Mouse (Mus musculus) kidney, postnatal 36 days (tissue): Measurements from ENCODE around the gene Rab5if.
A peak's percentile ranks its signal among the peaks of the same experiment; 100 is the strongest.
"Not testable (repeated sequence)": the region's sequence is repeated elsewhere in the genome, so short reads cannot be mapped to it uniquely, and the experiment has no call there.

Experiments
- DNase-seq, 2 experiments: peaks; one replicate each; pipeline ENCODE4 v3.0.0; 2021 to 2022; ENCODE audit warnings: mixed read lengths in 2 of 2

The Rab5if gene

DNA sequence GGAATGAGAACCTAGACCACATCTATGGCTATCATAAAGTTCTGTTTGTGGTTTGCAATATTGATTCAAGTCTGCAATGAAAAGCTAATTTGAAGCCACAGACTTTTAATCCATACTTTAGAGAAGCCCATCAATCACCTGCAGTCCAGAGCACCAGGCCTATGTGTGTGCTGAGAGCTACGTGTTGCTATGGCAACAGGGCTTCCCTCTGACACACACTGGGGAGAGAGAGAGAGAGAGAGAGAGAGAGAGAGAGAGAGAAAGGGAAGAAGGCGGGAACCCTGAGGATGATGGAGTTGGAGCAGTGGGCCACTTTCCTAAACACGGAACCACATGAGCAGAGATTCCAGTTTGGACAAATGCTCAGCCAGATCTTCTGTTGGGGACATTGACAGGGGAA, 29.3 kb downstream of the Rab5if start:
- DNase-seq, result no peak

DNA sequence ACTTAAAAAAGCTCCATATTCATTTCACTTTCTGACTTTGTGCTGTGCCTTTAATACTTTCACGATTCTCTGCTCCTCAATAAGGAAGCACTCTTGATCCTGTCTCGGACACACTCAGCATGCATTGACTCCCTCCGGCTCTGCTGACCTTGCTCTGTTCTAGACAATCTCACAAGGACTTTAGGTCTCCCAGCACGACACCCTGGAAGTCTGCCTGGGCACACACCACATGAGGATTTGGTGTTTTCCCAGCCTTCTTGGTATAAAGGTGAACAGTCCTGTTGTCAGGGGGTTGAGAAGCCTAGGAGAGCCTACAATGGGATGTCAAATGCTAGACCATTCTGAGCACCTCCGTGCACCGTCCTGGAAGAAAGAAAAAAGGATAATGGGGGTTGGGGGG, 29.9 kb downstream of the Rab5if start:
- DNase-seq, result no peak

DNA sequence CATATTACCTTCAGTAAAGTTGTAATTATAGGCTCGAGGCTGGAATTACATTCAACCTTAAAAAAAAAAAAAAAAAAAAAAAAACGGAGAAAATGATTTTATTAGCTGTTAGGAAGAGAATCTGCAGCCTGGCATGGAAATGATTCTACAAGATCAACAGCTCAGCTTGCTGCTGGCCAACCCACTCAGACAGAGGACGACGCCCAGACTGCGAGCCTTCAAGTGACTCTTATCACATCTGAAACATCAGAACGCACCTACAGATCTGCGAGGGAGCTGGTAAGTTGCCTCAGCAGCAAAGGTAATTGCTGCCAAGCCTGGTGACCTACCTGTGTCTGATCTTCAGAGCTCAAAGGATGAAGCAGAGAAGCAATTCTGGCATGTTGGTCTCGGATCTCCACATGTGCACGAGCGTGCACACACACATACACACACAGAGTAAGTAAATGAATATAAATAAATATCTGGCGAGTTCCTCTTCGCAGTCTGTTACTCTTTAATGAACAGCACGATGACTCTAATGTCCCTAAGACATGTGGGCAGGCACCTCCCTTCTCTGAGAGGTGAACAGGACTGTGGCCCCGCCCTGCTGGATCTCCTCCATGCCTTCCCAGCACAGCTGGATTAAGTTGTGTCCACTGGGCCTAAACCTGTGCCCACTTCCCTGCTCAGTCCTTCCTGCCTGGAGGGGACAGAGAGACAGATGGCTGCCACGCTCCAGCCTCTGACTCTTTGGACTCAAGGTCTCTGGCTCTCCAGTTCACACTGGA, 31.8 kb downstream of the Rab5if start:
- peak; percentile 18 to 60 for DNase-seq

DNA sequence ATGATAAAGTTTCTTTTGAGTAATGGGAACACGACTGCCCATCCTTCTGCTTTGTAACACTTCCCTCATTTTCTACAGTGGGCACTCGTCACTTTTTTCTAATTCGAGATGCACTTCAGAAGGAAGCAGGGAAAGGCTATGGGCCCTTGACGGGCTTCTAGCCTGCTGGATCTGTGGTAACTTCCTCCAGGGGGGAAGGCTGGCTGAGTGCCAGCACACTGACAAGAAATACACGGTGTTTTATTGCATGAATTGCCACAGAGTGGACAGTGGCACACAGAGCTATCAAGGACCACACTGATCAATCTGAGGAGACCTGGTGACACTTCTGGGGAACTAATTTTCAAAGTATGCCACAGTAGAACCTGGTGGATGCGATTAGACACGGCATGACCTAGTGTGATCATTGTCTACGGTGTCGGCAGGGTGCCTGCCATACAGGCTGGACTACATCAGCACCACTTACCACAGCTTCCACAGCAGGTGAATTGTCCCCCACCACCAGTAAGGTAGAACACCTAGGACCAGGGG, 33.5 kb downstream of the Rab5if start:
- no peak for DNase-seq

DNA sequence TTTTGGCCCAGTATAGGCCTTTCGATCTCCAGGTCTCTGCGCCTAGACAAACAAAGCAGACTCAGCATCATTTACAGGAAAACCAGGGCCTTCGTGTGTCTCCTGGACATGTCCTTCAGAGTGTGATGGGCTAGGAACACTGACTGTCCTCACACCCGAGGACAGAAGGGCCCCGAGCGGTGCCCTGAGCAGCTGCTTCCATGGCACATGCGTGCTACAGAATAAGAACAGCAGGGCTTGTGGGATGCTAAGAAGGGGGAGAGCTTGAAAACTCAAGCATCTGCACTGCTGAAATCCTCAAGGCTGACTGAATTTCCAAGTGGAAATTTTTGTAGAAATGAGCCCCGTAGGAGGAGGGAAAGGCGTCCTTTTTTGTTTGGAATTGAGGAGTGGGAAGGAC, 34.1 kb downstream of the Rab5if start:
- DNase-seq, result no peak

DNA sequence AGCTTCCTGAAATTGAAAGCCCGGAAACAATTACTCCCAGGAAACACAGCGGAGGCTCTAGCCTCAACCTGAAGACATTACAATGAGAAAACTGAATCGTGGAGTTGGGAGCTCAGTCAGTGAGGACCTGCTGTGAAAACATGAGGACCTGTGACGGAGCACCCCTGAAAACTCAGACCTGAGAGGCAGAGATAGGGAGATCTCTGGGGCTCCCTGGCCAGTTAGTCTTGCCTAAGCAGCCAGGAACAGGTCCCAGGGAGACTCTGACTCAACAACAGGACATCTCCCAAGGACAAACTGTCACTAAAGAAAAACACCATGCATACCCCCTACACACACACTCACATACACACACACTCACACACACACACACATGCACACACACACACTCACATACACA, 35.4 kb downstream of the Rab5if start:
- DNase-seq, result no peak

DNA sequence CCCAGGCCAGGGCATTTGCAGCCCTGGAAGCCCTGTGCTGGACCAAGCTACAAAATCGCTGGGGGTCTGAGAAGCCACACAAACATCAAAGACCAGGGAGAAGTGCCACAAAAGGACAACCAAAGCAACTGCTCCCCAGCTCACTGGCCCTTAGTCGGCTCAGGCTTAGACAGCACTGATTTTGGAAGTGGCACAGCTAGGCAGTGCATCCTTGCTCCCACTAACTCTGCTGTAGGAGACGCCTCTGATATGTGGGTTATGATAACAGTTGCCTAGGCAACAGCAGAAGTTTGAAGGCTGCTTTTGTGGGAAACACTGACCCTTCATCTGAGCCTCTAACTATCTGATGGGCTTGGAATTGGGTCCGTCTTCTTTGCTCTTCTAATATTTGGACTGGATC, 36.3 kb downstream of the Rab5if start:
- DNase-seq, result no peak

DNA sequence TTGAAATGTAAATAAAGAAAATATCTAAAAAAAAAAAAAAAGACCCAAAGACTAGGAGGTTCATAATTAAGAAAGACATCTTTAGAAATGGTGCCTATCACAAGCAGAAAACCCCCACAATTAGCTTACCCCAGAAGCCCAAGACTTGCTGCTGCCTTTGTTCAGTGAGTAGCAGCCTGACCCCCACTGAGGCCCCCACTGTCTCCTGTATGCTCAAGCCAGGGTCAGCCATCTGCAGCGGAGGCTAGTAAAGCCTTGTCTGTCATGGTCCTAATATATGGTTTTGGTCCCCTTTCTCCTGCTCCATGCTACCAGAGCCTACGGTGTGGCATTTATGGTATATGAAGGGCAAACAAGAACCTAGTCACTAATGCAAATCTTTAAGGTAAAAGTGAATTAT, 38.4 kb downstream of the Rab5if start:
- no peak for DNase-seq

DNA sequence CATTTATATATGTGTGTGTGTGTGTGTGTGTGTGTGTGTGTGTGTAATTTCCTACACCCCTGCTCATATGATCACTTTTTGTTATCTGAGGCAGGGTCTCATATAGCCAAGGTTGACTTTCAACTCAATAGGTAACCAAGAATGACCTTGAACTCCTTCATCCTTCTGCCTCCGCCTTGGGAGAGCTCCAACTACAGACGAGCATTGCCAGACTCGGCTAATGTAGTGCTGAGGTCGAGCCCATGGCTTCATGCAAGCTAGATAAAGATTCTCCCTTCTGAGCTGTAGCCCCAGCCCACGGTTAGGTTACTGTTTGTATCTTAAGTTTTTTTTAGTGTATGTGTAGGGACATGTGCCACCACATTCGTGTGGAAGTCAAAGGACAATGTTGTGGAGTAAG, 39.0 kb downstream of the Rab5if start:
- no peak for DNase-seq

DNA sequence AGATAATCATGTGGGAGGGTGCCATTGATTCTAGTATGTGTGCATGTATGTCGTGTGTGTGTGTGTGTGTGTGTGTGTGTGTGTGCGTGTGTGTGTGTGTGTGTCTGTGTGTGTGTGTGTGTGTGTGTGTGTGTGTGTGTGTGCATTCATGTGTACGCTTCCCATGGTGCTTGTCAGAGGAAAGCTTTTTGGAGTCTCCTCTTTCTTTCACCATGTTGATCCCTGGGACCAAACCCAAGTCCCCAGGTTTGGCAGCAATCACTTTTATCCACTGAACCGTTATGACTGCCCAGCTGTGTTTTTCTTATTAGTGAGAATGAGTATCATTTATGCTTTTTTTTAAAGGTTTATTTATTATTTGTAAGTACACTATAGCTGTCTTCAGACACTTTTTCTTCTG, 39.5 kb downstream of the Rab5if start:
- DNase-seq, result not testable (repeated sequence)

DNA sequence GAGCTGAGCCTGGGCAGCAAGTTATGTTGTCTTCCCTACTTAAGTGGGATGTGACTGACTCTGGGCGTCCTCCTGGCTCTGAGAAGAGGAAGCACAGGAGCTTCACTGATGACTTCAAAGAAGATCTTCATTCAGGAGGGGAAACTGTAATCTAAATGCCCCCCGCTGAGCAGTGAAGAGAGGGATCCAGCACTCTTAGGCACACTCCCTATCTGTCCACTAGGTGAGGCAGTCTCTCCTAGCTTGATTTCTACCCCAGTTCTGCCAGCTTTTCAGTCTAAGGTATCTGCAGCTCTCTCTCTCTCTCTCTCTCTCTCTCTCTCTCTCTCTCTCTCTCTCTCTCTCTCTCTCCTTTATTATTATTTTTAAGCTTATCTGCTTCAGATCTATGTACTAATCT, 40.4 kb downstream of the Rab5if start:
- DNase-seq, result no peak

DNA sequence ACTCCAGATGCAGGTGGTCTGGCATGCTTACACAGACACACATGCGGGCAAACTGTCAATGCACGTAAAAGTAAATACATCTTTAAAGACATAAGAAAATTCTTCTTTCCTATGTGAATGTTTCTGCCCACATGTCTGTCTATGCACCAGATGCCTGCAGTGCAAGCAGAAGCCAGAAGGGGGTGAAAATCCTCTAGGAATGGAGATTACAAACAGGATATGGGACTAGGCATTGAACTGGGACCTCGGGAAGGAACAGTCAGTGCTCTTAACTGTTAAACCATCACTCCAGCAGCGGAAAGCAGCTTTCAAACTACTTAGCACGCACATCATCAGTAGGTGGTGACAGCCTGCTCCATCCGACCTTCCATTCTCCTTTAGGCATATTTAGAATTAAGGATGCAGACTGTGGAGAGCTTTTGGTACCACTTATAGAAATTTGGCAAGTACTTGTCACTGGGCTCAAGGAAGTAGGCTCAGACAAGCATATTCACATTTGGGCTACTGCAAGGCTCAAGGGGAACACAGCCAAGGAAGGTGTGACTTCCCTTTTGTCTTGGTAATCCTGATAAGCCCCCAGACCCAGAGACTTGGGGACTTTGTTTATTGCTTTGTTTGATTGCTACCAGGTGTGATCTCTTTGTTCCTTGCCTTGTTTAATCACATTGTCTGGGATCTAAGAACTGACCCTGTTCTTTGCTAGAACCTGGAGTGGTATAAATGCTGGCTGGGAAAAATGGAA, 42.2 kb downstream of the Rab5if start:
- peak; percentile 56 to 85 for DNase-seq

DNA sequence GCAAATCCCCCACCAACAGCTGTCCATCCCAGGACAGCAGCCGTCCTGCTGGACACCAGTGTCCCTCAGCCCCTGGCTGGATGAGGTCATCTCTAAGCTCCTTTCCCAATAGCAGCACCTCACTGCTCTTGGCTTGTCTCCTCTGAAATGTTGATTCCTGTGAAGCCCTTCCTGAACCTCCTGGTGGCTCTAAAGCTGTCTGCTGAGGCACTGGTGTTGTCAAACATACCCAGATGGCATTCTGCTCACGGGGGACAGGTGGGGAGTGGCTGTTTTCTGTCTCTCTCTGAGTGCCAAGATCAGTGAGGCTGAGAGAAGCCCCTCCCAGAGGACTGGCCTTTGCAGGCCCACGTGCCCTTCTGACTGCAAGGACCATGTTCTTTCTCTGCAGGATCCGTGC, 43.0 kb downstream of the Rab5if start:
- not testable (repeated sequence) for DNase-seq

DNA sequence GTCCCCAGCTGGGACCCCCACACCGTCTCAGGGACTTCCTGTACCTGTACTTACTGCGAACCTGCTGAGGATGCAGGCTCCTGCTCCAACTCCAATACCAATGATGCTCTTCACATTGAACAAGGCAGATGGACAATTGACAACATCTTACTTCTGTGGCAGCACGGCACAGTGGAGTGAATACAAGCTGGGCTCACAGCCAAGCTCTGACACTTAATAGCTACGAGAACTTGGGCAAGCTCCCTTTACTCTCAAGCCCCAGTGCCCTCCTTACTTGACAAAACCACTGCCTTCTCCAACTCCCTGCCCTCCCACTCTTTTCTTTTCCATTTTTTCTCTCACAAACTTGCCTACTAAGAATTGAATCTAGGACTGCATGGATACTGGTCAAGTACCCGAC, 50.3 kb downstream of the Rab5if start:
- DNase-seq, result peak in 1 of 2 experiments; percentile 20

DNA sequence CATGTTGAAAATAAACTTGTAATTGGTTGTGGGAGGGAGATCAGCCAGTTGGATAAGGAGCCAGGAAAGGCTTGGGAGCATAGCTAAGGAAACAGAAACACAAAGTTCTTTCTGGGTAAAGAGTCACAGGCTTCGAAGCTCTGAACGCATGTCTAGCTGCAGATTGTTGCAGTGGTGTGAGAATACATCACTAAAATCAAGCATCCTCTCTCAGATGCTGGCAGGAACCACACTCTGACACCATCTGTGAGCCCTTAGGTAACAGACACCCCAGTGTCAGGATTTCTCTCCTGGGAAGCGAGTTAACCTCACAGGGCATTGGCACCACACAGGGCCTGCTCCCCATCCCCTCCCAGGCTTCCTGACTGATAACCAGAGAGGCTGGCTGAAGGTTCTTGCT, 52.6 kb downstream of the Rab5if start:
- DNase-seq, result no peak

DNA sequence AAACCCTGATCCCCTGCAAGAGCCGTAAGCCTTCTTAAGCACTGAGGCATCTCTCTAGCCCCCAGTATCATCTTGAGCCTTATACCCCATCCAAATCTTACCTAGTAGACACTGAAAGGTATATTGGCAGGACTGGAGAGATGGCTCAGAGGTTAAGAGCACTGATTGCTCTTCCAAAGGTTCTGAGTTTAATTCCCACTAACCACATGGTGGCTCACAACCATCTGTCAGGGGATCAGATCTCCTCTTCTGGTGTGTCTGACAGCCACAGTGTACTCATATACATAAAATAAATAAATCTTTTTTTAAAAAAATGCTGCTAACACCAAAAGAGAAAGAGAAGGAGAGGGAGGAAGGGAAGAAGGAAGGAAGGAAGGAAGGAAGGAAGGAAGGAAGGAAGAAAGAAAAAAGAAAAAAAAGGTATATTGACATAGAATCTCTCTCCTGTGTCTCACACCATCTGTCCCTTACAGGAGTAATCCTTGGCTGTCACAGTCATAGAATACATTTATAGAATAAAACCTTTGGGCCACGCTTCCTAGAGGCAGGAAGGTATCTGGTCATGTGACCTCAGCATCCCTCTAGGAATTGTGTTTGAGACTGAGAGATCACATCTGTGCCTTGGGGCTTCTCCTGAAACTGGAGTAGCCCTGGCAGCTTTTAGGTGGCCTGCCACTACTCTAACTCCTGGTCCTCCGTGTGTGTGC, 53.6 kb downstream of the Rab5if start:
- no peak for DNase-seq

DNA sequence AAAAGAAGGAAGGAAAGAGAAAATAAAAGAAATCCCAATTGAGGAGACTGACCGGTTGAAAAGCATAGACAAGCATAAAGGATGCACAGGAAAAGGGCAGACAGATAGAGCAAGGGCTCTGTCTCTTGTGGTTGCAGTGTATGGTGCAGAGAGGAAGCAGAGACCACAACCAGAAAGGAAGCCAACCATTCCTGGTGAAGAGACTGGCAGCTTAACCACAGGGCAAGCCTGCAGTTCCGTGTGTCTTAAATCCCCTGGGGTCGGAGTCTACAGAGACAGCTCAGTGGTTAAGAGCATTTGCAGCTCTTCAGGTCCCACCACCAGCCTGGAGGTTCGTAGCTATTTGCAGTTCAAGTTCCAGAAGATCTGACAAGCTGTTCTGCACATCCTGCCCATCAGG, 55.6 kb downstream of the Rab5if start:
- no peak for DNase-seq

DNA sequence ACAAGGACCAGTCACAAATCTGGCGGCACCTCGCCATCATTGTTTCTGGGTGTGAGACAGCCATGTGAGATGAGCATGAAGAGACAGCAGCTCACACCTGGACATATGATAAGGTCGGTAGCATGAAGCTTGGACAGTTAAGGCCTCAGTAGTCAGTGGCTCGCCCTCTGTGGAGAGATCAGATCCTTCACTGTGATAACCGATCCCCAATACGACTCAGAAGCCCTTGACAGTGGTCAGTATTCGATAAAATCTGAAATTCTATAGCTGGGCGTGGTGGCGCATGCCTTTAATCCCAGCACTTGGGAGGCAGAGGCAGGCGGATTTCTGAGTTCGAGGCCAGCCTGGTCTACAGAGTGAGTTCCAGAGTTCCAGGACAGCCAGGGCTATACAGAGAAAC, 56.3 kb downstream of the Rab5if start:
- not testable (repeated sequence) for DNase-seq

DNA sequence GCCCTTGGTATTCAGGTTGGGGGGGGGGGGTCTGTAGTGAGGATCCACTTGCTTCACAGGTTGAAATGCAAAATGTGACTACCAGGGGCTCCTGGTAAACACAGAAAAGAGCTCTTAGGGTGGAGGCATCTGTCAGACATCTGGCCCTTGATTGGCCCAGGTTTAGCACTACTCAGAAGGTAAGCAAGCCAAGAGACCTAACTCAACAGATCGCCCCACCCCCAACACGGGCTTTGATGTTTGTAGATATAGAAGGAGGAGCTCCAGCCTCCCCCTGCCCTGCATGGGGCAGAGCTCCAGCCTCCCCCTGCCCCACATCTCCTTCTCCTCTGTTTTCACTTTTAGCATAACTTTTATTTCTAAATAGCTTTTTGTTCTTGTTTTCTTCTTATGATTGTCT, 56.9 kb downstream of the Rab5if start:
- no peak for DNase-seq

DNA sequence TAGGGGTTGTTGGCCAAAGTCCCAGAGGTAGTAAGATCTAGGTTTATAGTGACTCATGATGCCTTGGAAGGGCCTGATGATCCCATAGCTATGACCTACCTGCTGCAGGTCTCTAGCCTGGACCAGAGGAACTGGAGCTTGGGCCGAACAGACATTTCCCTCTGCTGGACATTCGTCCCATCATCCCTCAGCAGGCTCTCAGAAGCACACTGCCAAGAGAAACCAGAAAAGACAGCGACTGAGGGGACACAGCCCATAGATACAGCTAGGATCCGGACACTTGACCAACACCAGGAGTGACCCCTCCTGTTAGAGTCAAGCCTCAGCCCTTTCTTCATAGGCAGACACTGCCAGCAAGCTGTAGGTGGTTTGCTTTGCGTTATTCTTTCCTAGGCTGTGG, 60.1 kb downstream of the Rab5if start:
- DNase-seq, result no peak
